Mouse (Mus musculus): ENCODE data around the gene Klk1. TPM values are rescaled to one million over a fixed set of nuclear protein-coding genes. Genes with fewer than 3 reads are reported as not detected.
A peak's percentile ranks its signal among the peaks of the same experiment; 100 is the strongest.
"Not testable (repeated sequence)": the region's sequence is repeated elsewhere in the genome, so short reads cannot be mapped to it uniquely, and the experiment has no call there.

The Klk1 gene
- polyA plus RNA-seq, 1 experiment from 2014 or later: 0.71 TPM

DNA sequence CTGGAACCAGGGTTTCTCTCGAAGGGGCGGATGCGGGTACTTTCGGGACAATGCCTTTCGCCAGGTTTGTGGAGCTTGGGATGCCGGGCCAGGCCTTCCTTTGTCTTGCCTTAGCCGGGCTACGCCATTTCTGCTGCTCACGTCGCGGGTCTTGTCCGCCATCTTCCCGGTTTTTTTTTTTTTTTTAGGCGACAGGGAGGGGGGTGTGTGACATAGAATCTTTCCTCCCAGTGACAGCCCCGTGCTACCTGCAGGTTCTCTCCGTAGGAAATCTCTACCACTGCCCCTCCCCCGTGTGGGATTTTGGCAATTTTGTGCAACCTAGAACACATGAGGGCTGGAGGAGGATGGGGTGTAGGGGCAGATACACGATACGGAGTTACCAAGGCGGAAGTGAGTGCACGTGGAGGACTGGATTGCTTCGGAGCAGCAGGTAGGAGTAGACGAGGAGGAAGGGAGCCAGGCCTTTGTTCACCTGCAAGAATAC, 21.9 kb downstream of the Klk1 start:
- H3K27ac ChIP-seq (ENCODE audit: low read length): peak overlapping the region; percentile 93
- ATAC-seq (ENCODE audit: insufficient number of reproducible peaks, insufficient read depth, low FRiP score, low read depth): peak; percentile 14; the same call in 1 of the 2 replicates
- no peaks in the 10 kb centered on the region for H3K9me3 ChIP-seq (ENCODE audit: control insufficient read depth, low read depth, low read length)
- H3K9ac ChIP-seq (replicated peaks; ENCODE audit: low read depth, low read length): peak overlapping the region; percentile 87
- H3K4me3 ChIP-seq (ENCODE audit: low read depth, low read length): peak overlapping the region; percentile 77
- WGBS: 0% methylated on average over 22 of the region's 23 CpGs
- H3K4me1 ChIP-seq (ENCODE audit: control insufficient read depth, insufficient read depth, low read length): peaks cover 16% of the 10 kb centered on the region; the same call in 1 of the 2 replicates
- peaks cover 32% of the 10 kb centered on the region for H3K36me3 ChIP-seq (ENCODE audit: control insufficient read depth, insufficient read depth, low read length)
- peak overlapping the region; percentile 84 for H3K4me2 ChIP-seq (replicated peaks; ENCODE audit: low read depth, low read length)
- no peaks in the 10 kb centered on the region for H3K27me3 ChIP-seq (ENCODE audit: control insufficient read depth, insufficient read depth, low read length)

DNA sequence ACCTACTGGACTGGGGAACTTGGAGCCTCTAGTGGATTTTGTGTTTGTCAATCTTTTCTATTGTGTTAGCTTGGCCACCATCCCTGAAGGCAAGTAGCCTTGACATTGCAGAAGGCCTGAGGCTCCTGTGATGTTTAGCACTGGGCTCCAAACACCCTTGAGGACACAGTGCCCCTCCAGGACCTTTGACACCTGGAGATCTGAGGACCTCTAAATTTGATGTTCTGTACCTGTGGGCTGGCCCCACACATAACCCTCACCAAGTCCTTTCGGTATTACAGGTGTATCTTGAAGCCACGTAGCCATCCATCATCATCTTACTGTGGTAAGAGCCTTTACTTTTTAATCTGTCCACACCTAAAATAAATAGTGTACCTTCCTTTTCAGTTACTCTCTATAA, 22.8 kb downstream of the Klk1 start:
- peak overlapping the region; percentile 84 for H3K4me2 ChIP-seq (replicated peaks; ENCODE audit: low read depth, low read length)
- peaks cover 42% of the 10 kb centered on the region for H3K36me3 ChIP-seq (ENCODE audit: control insufficient read depth, insufficient read depth, low read length)
- ATAC-seq (ENCODE audit: insufficient number of reproducible peaks, insufficient read depth, low FRiP score, low read depth): no peak
- no peak overlapping the region for H3K27ac ChIP-seq (ENCODE audit: low read length)
- H3K9ac ChIP-seq (replicated peaks; ENCODE audit: low read depth, low read length): no peak overlapping the region; the same call in 1 of the 2 replicates
- H3K4me3 ChIP-seq (ENCODE audit: low read depth, low read length): peak overlapping the region; percentile 77
- peaks cover 16% of the 10 kb centered on the region; the same call in 1 of the 2 replicates for H3K4me1 ChIP-seq (ENCODE audit: control insufficient read depth, insufficient read depth, low read length)
- no peaks in the 10 kb centered on the region for H3K27me3 ChIP-seq (ENCODE audit: control insufficient read depth, insufficient read depth, low read length)
- no peaks in the 10 kb centered on the region for H3K9me3 ChIP-seq (ENCODE audit: control insufficient read depth, low read depth, low read length)
- WGBS: 78% methylated on average over 2 of the region's 2 CpGs

DNA sequence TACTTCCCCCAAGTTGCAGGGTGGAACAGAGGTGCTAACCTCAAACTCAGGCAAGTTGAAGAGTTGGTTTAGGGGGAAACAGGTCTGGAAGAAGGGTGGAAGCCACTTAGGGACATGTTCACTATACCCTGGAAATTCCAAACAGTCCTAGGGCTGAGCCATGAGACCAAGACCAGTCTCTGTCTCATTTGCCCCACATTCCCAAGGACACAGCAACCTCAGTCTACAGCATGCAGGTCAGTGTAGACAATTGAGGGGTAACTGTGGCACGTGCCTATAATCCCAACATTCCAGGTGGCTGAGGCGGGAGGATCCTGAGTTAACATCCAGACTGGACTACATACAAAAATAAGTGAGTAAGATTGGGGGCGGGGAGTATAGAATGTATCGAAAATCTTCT, 24.1 kb downstream of the Klk1 start:
- WGBS: 90% methylated on average over 4 of the region's 4 CpGs
- Histone ChIP-seq H3K4me2 (replicated peaks; ENCODE audit: low read depth, low read length) (no peak overlapping the region), H3K36me3 (ENCODE audit: control insufficient read depth, insufficient read depth, low read length) (peaks cover 44% of the 10 kb centered on the region), H3K27me3 (ENCODE audit: control insufficient read depth, insufficient read depth, low read length) (no peaks in the 10 kb centered on the region), H3K4me1 (ENCODE audit: control insufficient read depth, insufficient read depth, low read length) (peaks cover 16% of the 10 kb centered on the region; the same call in 1 of the 2 replicates), H3K4me3 (ENCODE audit: low read depth, low read length) (no peak overlapping the region), H3K9me3 (ENCODE audit: control insufficient read depth, low read depth, low read length) (no peaks in the 10 kb centered on the region), H3K9ac (replicated peaks; ENCODE audit: low read depth, low read length) (no peak overlapping the region), H3K27ac (ENCODE audit: low read length) (no peak overlapping the region)
- no peak for ATAC-seq (ENCODE audit: insufficient number of reproducible peaks, insufficient read depth, low FRiP score, low read depth)

GRCm38 (mm10) chr7:44250732-44251275, 25.6 kb downstream of the Klk1 start:
- not testable (repeated sequence) for H3K27ac ChIP-seq (ENCODE audit: low read length); H3K4me3 ChIP-seq (ENCODE audit: low read depth, low read length); H3K27me3 ChIP-seq (ENCODE audit: control insufficient read depth, insufficient read depth, low read length); H3K9ac ChIP-seq (replicated peaks; ENCODE audit: low read depth, low read length); ATAC-seq (ENCODE audit: insufficient number of reproducible peaks, insufficient read depth, low FRiP score, low read depth); H3K4me2 ChIP-seq (replicated peaks; ENCODE audit: low read depth, low read length); H3K9me3 ChIP-seq (ENCODE audit: control insufficient read depth, low read depth, low read length)
- H3K36me3 ChIP-seq (ENCODE audit: control insufficient read depth, insufficient read depth, low read length): peaks cover 44% of the 10 kb centered on the region
- peaks cover 11% of the 10 kb centered on the region; the same call in 1 of the 2 replicates for H3K4me1 ChIP-seq (ENCODE audit: control insufficient read depth, insufficient read depth, low read length)
- WGBS: 90% methylated on average over 17 of the region's 17 CpGs

- no peak overlapping the region for H3K4me2 ChIP-seq (replicated peaks; ENCODE audit: low read depth, low read length)
- no peaks in the 10 kb centered on the region for H3K9me3 ChIP-seq (ENCODE audit: control insufficient read depth, low read depth, low read length)
- no peaks in the 10 kb centered on the region for H3K27me3 ChIP-seq (ENCODE audit: control insufficient read depth, insufficient read depth, low read length)
- no peak overlapping the region for H3K4me3 ChIP-seq (ENCODE audit: low read depth, low read length)
- peaks cover 7% of the 10 kb centered on the region; the same call in 1 of the 2 replicates for H3K4me1 ChIP-seq (ENCODE audit: control insufficient read depth, insufficient read depth, low read length)
- WGBS: 60% methylated on average over 15 of the region's 15 CpGs
- H3K9ac ChIP-seq (replicated peaks; ENCODE audit: low read depth, low read length): no peak overlapping the region
- H3K36me3 ChIP-seq (ENCODE audit: control insufficient read depth, insufficient read depth, low read length): peaks cover 42% of the 10 kb centered on the region
- ATAC-seq (ENCODE audit: insufficient number of reproducible peaks, insufficient read depth, low FRiP score, low read depth): no peak
- no peak overlapping the region for H3K27ac ChIP-seq (ENCODE audit: low read length)
These were observed 28.0 kb downstream of the Klk1 start for GRCm38 (mm10) chr7:44253023-44253616.

DNA sequence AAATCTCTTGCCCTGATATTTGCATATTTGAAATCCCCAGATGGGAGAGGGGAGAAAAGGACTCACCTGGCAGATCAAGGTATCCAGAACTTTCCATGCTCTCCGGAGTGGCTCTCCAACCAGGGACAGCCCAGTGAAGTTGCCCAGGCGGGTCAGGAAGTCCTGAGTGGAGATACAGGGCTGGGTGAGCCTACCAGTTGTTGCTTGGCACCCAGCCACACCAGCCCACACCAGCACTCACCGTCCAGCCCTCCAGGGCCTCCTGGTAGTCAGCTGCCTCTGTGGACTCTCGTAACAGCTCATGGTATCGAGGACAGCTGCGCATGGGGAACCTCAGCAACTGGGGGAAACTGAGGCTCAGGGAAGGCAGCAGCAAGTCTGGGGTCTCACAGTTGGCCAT, 29.8 kb downstream of the Klk1 start:
- no peaks in the 10 kb centered on the region for H3K27me3 ChIP-seq (ENCODE audit: control insufficient read depth, insufficient read depth, low read length)
- no peaks in the 10 kb centered on the region for H3K9me3 ChIP-seq (ENCODE audit: control insufficient read depth, low read depth, low read length)
- H3K4me3 ChIP-seq (ENCODE audit: low read depth, low read length): no peak overlapping the region
- H3K9ac ChIP-seq (replicated peaks; ENCODE audit: low read depth, low read length): no peak overlapping the region
- no peak for ATAC-seq (ENCODE audit: insufficient number of reproducible peaks, insufficient read depth, low FRiP score, low read depth)
- peaks cover 27% of the 10 kb centered on the region for H3K36me3 ChIP-seq (ENCODE audit: control insufficient read depth, insufficient read depth, low read length)
- 70% methylated on average over 6 of the region's 6 CpGs for WGBS
- H3K4me1 ChIP-seq (ENCODE audit: control insufficient read depth, insufficient read depth, low read length): no peaks in the 10 kb centered on the region
- no peak overlapping the region for H3K27ac ChIP-seq (ENCODE audit: low read length)
- H3K4me2 ChIP-seq (replicated peaks; ENCODE audit: low read depth, low read length): no peak overlapping the region

- Histone ChIP-seq H3K27me3 (ENCODE audit: control insufficient read depth, insufficient read depth, low read length) (no peaks in the 10 kb centered on the region), H3K36me3 (ENCODE audit: control insufficient read depth, insufficient read depth, low read length) (peaks cover 10% of the 10 kb centered on the region; the same call in 1 of the 2 replicates), H3K9me3 (ENCODE audit: control insufficient read depth, low read depth, low read length) (no peaks in the 10 kb centered on the region), H3K4me3 (ENCODE audit: low read depth, low read length) (no peak within 1 kb of the TSS), H3K27ac (ENCODE audit: low read length) (no peak within 1 kb of the TSS), H3K9ac (replicated peaks; ENCODE audit: low read depth, low read length) (no peak within 1 kb of the TSS), H3K4me1 (ENCODE audit: control insufficient read depth, insufficient read depth, low read length) (no peaks in the 10 kb centered on the region), H3K4me2 (replicated peaks; ENCODE audit: low read depth, low read length) (no peak within 1 kb of the TSS)
- 68% methylated on average over 4 of the region's 4 CpGs for WGBS
- ATAC-seq (ENCODE audit: insufficient number of reproducible peaks, insufficient read depth, low FRiP score, low read depth): no peak
These were observed 32.1 kb downstream of the Klk1 start, which contains the start of gene Acp4 for GRCm38 (mm10) chr7:44257278-44257677. Acp4 (minus strand) TSS chr7:44257378.

- Histone ChIP-seq H3K36me3 (ENCODE audit: control insufficient read depth, insufficient read depth, low read length) (no peaks in the 10 kb centered on the region), H3K4me3 (ENCODE audit: low read depth, low read length) (no peak overlapping the region), H3K9ac (replicated peaks; ENCODE audit: low read depth, low read length) (no peak overlapping the region), H3K27ac (ENCODE audit: low read length) (no peak overlapping the region), H3K27me3 (ENCODE audit: control insufficient read depth, insufficient read depth, low read length) (0 out of 2 replicates have a peak, but pooled peaks cover 4% of the 10 kb centered on the region), H3K4me2 (replicated peaks; ENCODE audit: low read depth, low read length) (no peak overlapping the region), H3K9me3 (ENCODE audit: control insufficient read depth, low read depth, low read length) (no peaks in the 10 kb centered on the region), H3K4me1 (ENCODE audit: control insufficient read depth, insufficient read depth, low read length) (0 out of 2 replicates have a peak, but pooled peaks cover 3% of the 10 kb centered on the region)
- 73% methylated on average over 6 of the region's 6 CpGs for WGBS
- ATAC-seq (ENCODE audit: insufficient number of reproducible peaks, insufficient read depth, low FRiP score, low read depth): no peak
These were observed 35.2 kb downstream of the Klk1 start for GRCm38 (mm10) chr7:44260410-44260809.
